Mouse (Mus musculus) heart, embryonic 14.5 days (tissue): ENCODE results near the gene Dgkb. TPM values are rescaled to one million over a fixed set of nuclear protein-coding genes. Genes with fewer than 3 reads are reported as not detected.

ENCODE experiments used
- ATAC-seq: fragments of 200-750 bp; cut with Nextera tagmentation; 2 replicates; pipeline ENCODE4 v1.8.0; 2017; ENCODE audit warnings: low read depth, moderate TSS enrichment; ENCODE audit not compliant: insufficient number of reproducible peaks, insufficient read depth, low FRiP score
- H3K27ac ChIP-seq, 2 experiments: fragments of 200-500 bp in 1 of 2; fragments of 300-500 bp in 1 of 2; sonication (generic) in 1 of 2; replicated peaks in 1 of 2; 2 replicates each; pipeline ENCODE4 v1.5.1; 2012 to 2014; ENCODE audit warnings: low read depth in 2 of 2, low read length in 2 of 2, control low read depth in 1 of 2, mild to moderate bottlenecking in 1 of 2, mixed read lengths in 1 of 2; ENCODE audit not compliant: control insufficient read depth in 1 of 2, insufficient read depth in 1 of 2
- H3K27me3 ChIP-seq: fragments of 300-500 bp; sonication (generic); 2 replicates; pipeline ENCODE4 v1.6.1; 2014; ENCODE audit warnings: mild to moderate bottlenecking, low read length, control low read depth; ENCODE audit not compliant: control insufficient read depth, insufficient read depth
- H3K36me3 ChIP-seq: fragments of 300-500 bp; sonication (generic); 2 replicates; pipeline ENCODE4 v1.6.1; 2014; ENCODE audit warnings: mild to moderate bottlenecking, control low read depth, low read length, mixed read lengths; ENCODE audit not compliant: control insufficient read depth, insufficient read depth
- H3K4me1 ChIP-seq, 2 experiments: fragments of 200-500 bp in 1 of 2; fragments of 300-500 bp in 1 of 2; sonication (generic) in 1 of 2; 2 replicates each; pipeline ENCODE4 v1.6.1; 2012 to 2014; ENCODE audit warnings: low read length in 2 of 2, control low read depth in 1 of 2, mixed read lengths in 1 of 2; ENCODE audit not compliant: control insufficient read depth in 2 of 2, insufficient read depth in 2 of 2
- H3K4me2 ChIP-seq: fragments of 300-500 bp; sonication (generic); 2 replicates; pipeline ENCODE4 v1.6.1; 2014; ENCODE audit warnings: mild to moderate bottlenecking, low read length
- H3K4me3 ChIP-seq, 2 experiments: fragments of 200-500 bp in 1 of 2; fragments of 300-500 bp in 1 of 2; sonication (generic) in 1 of 2; 2 replicates each; pipeline ENCODE4 v1.5.1; 2012 to 2014; ENCODE audit warnings: low read length in 2 of 2, mild to moderate bottlenecking in 2 of 2, control low read depth in 1 of 2, low read depth in 1 of 2, moderate library complexity in 1 of 2; ENCODE audit not compliant: control insufficient read depth in 1 of 2, insufficient read depth in 1 of 2
- H3K9ac ChIP-seq: fragments of 300-500 bp; sonication (generic); 2 replicates; pipeline ENCODE4 v1.6.1; 2014; ENCODE audit warnings: mild to moderate bottlenecking, low read length
- H3K9me3 ChIP-seq: fragments of 300-500 bp; sonication (generic); 2 replicates; pipeline ENCODE4 v1.6.1; 2016; ENCODE audit warnings: low read length, control low read depth; ENCODE audit not compliant: control insufficient read depth
- WGBS: fragments of 180-500 bp; shearing (Covaris S2); extraction: QIAGEN DNeasy Blood & Tissue Kit; methylation state at CpG from one replicate; pipeline ENCODE4 v1.1.7; 2014; 5-methylcytosine and 5-hydroxymethylcytosine counted together
- polyA plus RNA-seq: library from polyadenylated mRNA; unstranded; fragments of >200 nt; fragmentation: Nextera tagmentation; extraction: Ambion mirVana; gene quantifications from 2 replicates; pipeline ENCODE4 v1.2.1, GENCODE M21; 2014

Gene Dgkb
- polyA plus RNA-seq, 1 experiment from 2014 or later = 0.41 TPM

DNA sequence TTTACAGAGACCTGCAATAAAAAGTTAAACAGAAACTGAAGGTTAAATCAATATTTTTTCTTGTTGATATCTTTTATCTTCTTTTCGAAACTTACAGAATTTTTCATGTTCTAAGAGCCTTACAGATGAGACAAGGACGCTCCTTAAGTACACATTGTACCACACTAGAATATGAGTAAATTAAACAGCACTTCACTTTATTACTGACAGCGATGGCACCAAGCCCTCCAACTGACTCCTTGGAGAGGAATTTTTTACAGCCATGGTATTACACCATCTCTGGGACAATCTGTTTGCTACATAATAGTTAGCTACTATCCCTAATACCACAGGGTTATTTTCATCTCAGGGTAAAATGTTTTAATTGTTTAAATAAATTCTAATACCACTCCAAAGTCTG lies 556.6 kb downstream of the Dgkb start:
- no peak for ATAC-seq
- Histone ChIP-seq H3K4me3 (no peak overlapping the region), H3K4me1 (no peaks in the 10 kb centered on the region), H3K4me2 (no peak overlapping the region), H3K27ac (no peak overlapping the region), H3K27me3 (no peaks in the 10 kb centered on the region), H3K9ac (no peak overlapping the region), H3K9me3 (no peaks in the 10 kb centered on the region), H3K36me3 (no peaks in the 10 kb centered on the region)
- WGBS = 69% methylated on average over 3 of the region's 3 CpGs

DNA sequence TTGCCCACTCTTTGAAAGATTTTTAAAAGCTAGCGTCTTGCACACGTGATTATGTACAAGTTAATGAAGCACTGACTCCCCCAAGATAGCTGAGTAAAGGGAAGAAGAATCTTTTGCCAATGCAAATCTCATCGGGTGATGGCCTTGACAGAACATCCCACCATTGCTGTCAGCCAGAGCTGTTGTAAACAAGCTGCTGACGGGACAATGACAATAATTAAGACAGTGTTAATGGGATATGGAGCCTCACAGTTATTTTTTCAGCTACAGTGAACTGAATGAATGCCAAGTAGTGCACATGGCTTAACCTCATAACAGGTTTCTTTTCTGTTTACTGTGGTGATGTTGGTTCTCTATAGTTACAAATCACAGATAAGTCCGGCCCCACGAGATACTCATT lies 568.4 kb downstream of the Dgkb start:
- no peak overlapping the region for H3K4me2 ChIP-seq
- H3K27me3 ChIP-seq = no peaks in the 10 kb centered on the region
- no peaks in the 10 kb centered on the region for H3K36me3 ChIP-seq
- no peaks in the 10 kb centered on the region for H3K4me1 ChIP-seq
- H3K27ac ChIP-seq = no peak overlapping the region
- no peak overlapping the region for H3K9ac ChIP-seq
- no peaks in the 10 kb centered on the region for H3K9me3 ChIP-seq
- H3K4me3 ChIP-seq = no peak overlapping the region
- ATAC-seq = no peak
- WGBS = 68% methylated on average over 6 of the region's 6 CpGs

DNA sequence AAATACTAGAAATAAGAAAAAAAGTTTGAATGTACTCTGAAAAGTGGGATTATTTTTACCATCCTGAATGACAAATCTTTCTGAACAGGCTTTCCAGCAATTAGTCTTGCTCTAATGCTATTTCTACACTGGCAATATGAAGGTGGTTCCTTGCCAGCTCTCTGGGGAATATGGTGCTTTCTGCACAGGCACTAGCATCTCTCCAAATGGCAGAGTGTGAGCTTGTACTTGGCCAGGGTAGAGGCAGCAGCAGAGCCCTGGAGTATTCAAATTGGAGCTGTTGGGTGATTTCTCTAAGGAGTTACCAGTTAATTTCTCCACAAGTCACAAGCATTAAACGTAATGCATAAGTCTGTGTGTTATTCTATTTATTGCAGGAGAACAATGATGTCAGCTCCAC lies 569.5 kb downstream of the Dgkb start:
- no peak for ATAC-seq
- Histone ChIP-seq H3K4me3 (no peak overlapping the region), H3K27ac (no peak overlapping the region), H3K9ac (no peak overlapping the region), H3K4me2 (no peak overlapping the region), H3K27me3 (no peaks in the 10 kb centered on the region), H3K4me1 (no peaks in the 10 kb centered on the region), H3K36me3 (no peaks in the 10 kb centered on the region), H3K9me3 (no peaks in the 10 kb centered on the region)
- WGBS = 83% methylated on average over 1 of the region's 1 CpGs

DNA sequence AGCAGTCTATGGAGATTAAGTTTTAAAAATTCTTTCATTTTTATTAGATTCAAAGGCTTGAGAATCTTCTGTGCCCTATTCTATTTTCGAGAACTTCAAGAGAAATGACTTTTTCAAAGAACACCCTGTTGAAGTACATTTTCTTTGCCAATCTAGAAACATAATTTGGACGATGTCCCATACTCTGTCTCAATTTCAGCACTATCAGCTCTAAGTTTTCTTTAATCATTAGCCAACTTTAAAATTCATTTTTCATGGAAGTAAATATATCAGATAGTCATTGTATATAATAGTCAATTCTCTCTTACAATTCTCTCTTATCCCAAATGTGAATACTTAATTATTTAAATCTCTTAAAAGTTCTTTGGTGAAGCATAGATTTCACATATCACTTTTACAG lies 570.1 kb downstream of the Dgkb start:
- Histone ChIP-seq H3K4me1 (no peaks in the 10 kb centered on the region), H3K9ac (no peak overlapping the region), H3K27ac (no peak overlapping the region), H3K27me3 (no peaks in the 10 kb centered on the region), H3K4me2 (no peak overlapping the region), H3K9me3 (no peaks in the 10 kb centered on the region), H3K4me3 (no peak overlapping the region), H3K36me3 (no peaks in the 10 kb centered on the region)
- WGBS = 57% methylated on average over 2 of the region's 2 CpGs
- no peak for ATAC-seq

DNA sequence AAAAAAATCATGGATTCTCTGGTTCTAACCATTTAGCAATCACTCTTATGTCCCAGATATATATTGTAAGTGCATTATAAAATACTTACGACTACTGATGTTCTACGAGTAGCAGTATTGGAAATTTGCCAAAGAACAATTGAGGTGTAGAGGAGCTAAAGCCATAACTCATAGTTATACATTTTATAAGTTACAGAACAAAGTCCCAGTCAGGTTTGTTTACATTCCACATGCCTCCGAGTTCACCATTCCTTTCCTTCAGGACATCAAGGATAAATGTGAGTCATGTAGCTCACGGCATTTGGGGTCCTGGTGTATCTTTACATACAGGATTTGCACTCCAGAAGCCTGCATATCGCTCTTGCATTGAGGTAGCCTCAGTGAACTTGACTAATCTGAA lies 570.7 kb downstream of the Dgkb start:
- Histone ChIP-seq H3K36me3 (no peaks in the 10 kb centered on the region), H3K4me1 (no peaks in the 10 kb centered on the region), H3K27me3 (no peaks in the 10 kb centered on the region), H3K9ac (no peak overlapping the region), H3K4me3 (no peak overlapping the region), H3K4me2 (no peak overlapping the region), H3K9me3 (no peaks in the 10 kb centered on the region), H3K27ac (no peak overlapping the region)
- ATAC-seq = no peak
- 74% methylated on average over 5 of the region's 5 CpGs for WGBS

DNA sequence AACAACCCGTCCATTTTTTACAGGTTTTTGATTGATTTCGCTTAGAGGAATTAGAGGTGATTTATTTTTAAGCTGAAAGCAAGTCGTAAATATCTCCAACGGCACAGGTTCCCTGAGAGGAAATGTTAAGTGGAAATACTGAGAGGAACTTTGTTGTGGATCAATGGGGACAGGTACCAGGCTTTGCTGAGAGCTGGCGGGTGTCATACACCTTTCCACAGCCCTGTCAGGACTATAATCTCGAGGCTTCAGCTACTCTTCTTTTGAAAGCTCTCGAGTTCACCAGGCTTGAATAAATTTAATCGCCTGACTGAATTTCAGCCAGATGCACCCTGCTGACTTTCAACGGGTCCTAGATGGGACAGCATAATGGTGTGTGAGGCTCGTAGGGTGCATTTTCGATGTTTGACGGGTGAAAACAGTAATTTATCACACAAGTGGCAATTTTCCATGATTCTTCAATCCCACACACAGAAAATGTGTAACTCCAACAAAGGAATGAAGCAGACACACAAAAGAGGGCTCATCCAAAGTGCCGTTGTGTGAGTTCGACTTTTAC lies 580.3 kb downstream of the Dgkb start:
- Histone ChIP-seq H3K27me3 (no peaks in the 10 kb centered on the region), H3K9ac (no peak overlapping the region), H3K9me3 (no peaks in the 10 kb centered on the region), H3K4me3 (no peak overlapping the region), H3K4me1 (no peaks in the 10 kb centered on the region), H3K36me3 (no peaks in the 10 kb centered on the region), H3K4me2 (no peak overlapping the region), H3K27ac (no peak overlapping the region)
- WGBS = 75% methylated on average over 14 of the region's 14 CpGs
- no peak for ATAC-seq

DNA sequence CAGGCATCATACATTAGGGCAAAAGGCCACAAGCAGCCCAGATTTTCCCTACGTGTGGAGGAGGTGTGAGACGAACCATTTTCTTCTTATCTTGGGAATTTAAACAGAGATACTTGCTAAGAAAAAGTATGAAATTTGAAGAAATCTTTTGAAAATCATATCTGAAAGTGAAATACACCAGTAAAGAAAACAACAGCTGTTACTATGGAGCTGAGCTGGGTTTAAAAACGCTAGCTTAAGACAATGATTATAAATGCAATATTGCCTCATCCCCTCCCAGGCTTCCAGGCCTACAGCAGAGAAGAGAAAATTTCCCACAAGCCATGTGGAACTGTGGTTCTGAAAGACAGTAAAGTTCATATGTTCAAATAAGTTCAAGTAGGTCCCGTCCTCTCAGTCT lies 582.6 kb downstream of the Dgkb start:
- Histone ChIP-seq H3K4me3 (no peak overlapping the region), H3K9ac (no peak overlapping the region), H3K27me3 (no peaks in the 10 kb centered on the region), H3K4me2 (no peak overlapping the region), H3K36me3 (no peaks in the 10 kb centered on the region), H3K4me1 (no peaks in the 10 kb centered on the region), H3K9me3 (no peaks in the 10 kb centered on the region), H3K27ac (no peak overlapping the region)
- ATAC-seq = no peak
- WGBS = 65% methylated on average over 4 of the region's 4 CpGs

DNA sequence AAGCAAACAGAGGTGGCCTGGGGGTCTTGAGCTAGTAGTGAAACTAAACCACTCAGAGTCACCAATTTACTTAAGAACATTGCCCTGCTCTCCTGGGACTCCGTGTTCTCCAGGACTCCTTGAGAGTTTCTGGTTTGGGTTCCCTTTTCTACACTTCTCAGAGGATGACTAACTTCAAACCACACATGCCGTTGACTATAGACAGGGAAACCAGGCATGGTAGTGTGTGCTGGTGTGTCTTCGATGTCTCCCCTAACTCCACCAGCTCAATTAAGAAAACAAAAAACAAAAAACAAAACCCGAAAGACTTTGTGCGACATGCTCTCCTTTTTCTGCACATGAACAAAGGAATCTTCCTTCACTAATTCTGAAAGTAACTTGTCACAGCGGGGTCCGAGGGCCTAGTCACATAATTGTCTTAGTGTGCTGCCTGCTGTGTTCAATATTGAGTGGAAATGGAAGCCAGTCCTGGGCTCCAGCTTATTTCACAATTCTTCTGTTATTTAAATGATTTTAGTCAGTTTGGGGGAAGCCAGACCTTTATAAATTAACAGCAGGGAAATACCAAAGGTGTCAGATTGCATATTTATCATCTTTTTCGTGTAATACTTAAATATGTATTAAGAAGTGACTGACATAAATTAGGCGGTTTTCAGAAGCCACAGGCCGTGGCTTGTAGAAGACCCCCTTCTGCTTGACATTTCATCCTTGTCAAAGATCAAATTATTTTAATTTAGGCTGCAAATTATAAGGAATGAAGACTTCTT lies 618.0 kb downstream of the Dgkb start:
- H3K27ac ChIP-seq = no peak overlapping the region
- no peaks in the 10 kb centered on the region for H3K36me3 ChIP-seq
- no peaks in the 10 kb centered on the region for H3K27me3 ChIP-seq
- no peak overlapping the region for H3K4me3 ChIP-seq
- no peak overlapping the region for H3K4me2 ChIP-seq
- no peak for ATAC-seq
- no peaks in the 10 kb centered on the region for H3K9me3 ChIP-seq
- WGBS = 66% methylated on average over 10 of the region's 10 CpGs
- H3K9ac ChIP-seq = no peak overlapping the region
- no peaks in the 10 kb centered on the region for H3K4me1 ChIP-seq
